Mouse (Mus musculus): ENCODE measurements around the gene Foxn3. TPM values are rescaled to one million over a fixed set of nuclear protein-coding genes. Genes with fewer than 3 reads are reported as not detected.

Foxn3 gene
- polyA plus RNA-seq, 1 experiment from 2014 or later, result 110 TPM

GRCm38 (mm10) chr12:99371500-99371899 is 191.9 kb downstream of the Foxn3 start:
- Histone ChIP-seq H3K36me3 (peaks cover 15% of the 10 kb centered on the region; the same call in 1 of the 2 replicates), H3K4me3 (no peak overlapping the region), H3K4me1 (peaks cover 34% of the 10 kb centered on the region), H3K27me3 (no peaks in the 10 kb centered on the region), H3K9me3 (no peaks in the 10 kb centered on the region), H3K4me2 (no peak overlapping the region), H3K27ac (no peak overlapping the region), H3K9ac (no peak overlapping the region)
- no peak for ATAC-seq (ENCODE audit: insufficient number of reproducible peaks, low FRiP score, low TSS enrichment, low read depth)
- WGBS, result 67% methylated on average over 5 of the region's 5 CpGs

- 85% methylated on average over 10 of the region's 10 CpGs for WGBS
- Histone ChIP-seq H3K27me3 (no peaks in the 10 kb centered on the region), H3K4me1 (peaks cover 27% of the 10 kb centered on the region), H3K9ac (no peak overlapping the region), H3K27ac (no peak overlapping the region), H3K36me3 (no peaks in the 10 kb centered on the region), H3K4me2 (no peak overlapping the region), H3K9me3 (no peaks in the 10 kb centered on the region), H3K4me3 (no peak overlapping the region)
- no peak for ATAC-seq (ENCODE audit: insufficient number of reproducible peaks, low FRiP score, low TSS enrichment, low read depth)
Measured at GRCm38 (mm10) chr12:99368251-99368650, 195.1 kb downstream of the Foxn3 start.

GRCm38 (mm10) chr12:99365999-99366398 is 197.4 kb downstream of the Foxn3 start:
- Histone ChIP-seq H3K36me3 (no peaks in the 10 kb centered on the region), H3K4me1 (peaks cover 48% of the 10 kb centered on the region), H3K27ac (no peak overlapping the region), H3K9ac (no peak overlapping the region), H3K4me3 (no peak overlapping the region), H3K9me3 (no peaks in the 10 kb centered on the region), H3K4me2 (no peak overlapping the region), H3K27me3 (no peaks in the 10 kb centered on the region)
- ATAC-seq (ENCODE audit: insufficient number of reproducible peaks, low FRiP score, low TSS enrichment, low read depth), result no peak
- 74% methylated on average over 9 of the region's 9 CpGs for WGBS

GRCm38 (mm10) chr12:99364201-99364600 is 199.2 kb downstream of the Foxn3 start:
- no peak overlapping the region for H3K9ac ChIP-seq
- 79% methylated on average over 6 of the region's 6 CpGs for WGBS
- no peaks in the 10 kb centered on the region for H3K36me3 ChIP-seq
- no peak overlapping the region for H3K27ac ChIP-seq
- no peaks in the 10 kb centered on the region for H3K27me3 ChIP-seq
- H3K4me3 ChIP-seq, result no peak overlapping the region
- no peak overlapping the region for H3K4me2 ChIP-seq
- no peaks in the 10 kb centered on the region for H3K9me3 ChIP-seq
- H3K4me1 ChIP-seq, result peaks cover 47% of the 10 kb centered on the region
- ATAC-seq (ENCODE audit: insufficient number of reproducible peaks, low FRiP score, low TSS enrichment, low read depth), result no peak

GRCm38 (mm10) chr12:99363024-99363423 is 200.4 kb downstream of the Foxn3 start:
- peak; percentile 49; the same call in 1 of the 2 replicates for ATAC-seq (ENCODE audit: insufficient number of reproducible peaks, low FRiP score, low TSS enrichment, low read depth)

DNA sequence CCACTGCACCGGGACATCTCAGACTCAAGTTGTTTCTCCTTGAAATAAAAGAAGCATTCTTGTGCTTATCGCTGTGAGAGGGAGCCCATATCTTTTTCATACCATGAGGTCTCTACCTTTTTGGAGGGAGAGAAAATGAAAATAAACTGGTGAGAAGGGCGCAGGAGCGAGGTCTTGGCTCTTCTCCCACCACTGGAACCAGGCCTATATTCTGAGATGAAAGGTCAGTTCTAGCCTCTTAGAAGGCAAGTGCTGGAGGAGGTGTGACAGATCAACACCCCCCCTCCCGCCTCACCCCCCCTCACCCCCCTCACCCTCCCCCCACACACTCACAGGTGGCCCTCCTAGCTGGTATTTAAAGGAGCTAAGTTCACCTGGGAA is 201.6 kb downstream of the Foxn3 start:
- 50% methylated on average over 5 of the region's 5 CpGs for WGBS
- H3K4me3 ChIP-seq, result no peak overlapping the region
- no peak overlapping the region for H3K4me2 ChIP-seq
- no peak overlapping the region for H3K9ac ChIP-seq
- ATAC-seq (ENCODE audit: insufficient number of reproducible peaks, low FRiP score, low TSS enrichment, low read depth), result no peak
- no peaks in the 10 kb centered on the region for H3K36me3 ChIP-seq
- no peaks in the 10 kb centered on the region for H3K27me3 ChIP-seq
- peaks cover 34% of the 10 kb centered on the region for H3K4me1 ChIP-seq
- no peak overlapping the region; the same call in 1 of the 2 replicates for H3K27ac ChIP-seq
- no peaks in the 10 kb centered on the region for H3K9me3 ChIP-seq

More at GRCm38 (mm10) chr12:99363024-99363423, 200.4 kb downstream of the Foxn3 start:
- Histone ChIP-seq H3K4me3 (no peak overlapping the region), H3K4me1 (peaks cover 40% of the 10 kb centered on the region), H3K9me3 (no peaks in the 10 kb centered on the region), H3K27ac (peak overlapping the region; percentile 18; the same call in 1 of the 2 replicates), H3K36me3 (no peaks in the 10 kb centered on the region), H3K9ac (no peak overlapping the region), H3K4me2 (no peak overlapping the region), H3K27me3 (no peaks in the 10 kb centered on the region)
- WGBS, result 67% methylated on average over 6 of the region's 6 CpGs

DNA sequence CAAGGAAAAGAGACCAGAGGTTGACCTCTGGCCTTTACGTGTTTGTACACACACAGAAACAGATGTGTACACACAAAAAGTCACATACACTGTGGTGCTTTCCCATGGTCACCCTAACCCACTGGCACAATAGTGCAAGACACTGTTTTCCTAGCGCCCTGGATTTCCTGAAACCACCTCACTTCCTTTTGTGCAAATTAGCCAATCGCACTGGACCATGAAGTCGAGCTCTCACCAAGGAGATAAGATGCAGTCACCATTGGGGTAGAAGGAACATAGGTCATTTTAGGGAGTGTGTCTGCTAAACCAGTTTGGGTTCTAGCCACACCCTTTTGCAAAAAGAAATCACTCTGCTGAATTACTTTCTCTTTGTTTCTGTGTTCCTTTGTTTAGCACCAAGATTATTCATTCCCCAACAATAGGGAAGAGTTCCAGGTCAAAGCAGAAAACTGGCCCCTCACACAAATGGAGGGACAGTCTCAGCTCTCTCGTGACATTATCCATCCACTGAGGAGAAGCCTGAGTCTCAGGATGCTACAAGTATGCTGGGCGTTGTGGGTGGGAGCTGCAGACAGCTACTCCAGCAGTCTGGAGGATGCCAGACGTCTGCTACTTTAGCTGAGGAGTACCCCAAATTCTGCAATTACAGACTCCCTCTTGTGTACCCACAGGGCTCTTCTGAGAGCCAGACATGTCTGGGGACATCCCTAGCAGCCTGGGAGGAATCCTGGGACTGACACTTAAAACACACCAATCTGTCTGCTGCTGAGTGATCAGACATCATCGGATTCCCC is 202.2 kb downstream of the Foxn3 start:
- 69% methylated on average over 8 of the region's 8 CpGs for WGBS
- Histone ChIP-seq H3K9me3 (no peaks in the 10 kb centered on the region), H3K36me3 (no peaks in the 10 kb centered on the region), H3K4me3 (no peak overlapping the region), H3K9ac (no peak overlapping the region), H3K27me3 (no peaks in the 10 kb centered on the region), H3K27ac (no peak overlapping the region; the same call in 1 of the 2 replicates), H3K4me1 (peaks cover 34% of the 10 kb centered on the region), H3K4me2 (no peak overlapping the region)
- no peak for ATAC-seq (ENCODE audit: insufficient number of reproducible peaks, low FRiP score, low TSS enrichment, low read depth)

GRCm38 (mm10) chr12:99358698-99359097 is 204.7 kb downstream of the Foxn3 start:
- Histone ChIP-seq H3K36me3 (no peaks in the 10 kb centered on the region), H3K27me3 (no peaks in the 10 kb centered on the region), H3K4me2 (no peak overlapping the region), H3K9ac (no peak overlapping the region), H3K4me3 (no peak overlapping the region), H3K9me3 (no peaks in the 10 kb centered on the region), H3K27ac (no peak overlapping the region), H3K4me1 (peaks cover 33% of the 10 kb centered on the region)
- ATAC-seq (ENCODE audit: insufficient number of reproducible peaks, low FRiP score, low TSS enrichment, low read depth), result no peak
- WGBS, result 65% methylated on average over 5 of the region's 5 CpGs

DNA sequence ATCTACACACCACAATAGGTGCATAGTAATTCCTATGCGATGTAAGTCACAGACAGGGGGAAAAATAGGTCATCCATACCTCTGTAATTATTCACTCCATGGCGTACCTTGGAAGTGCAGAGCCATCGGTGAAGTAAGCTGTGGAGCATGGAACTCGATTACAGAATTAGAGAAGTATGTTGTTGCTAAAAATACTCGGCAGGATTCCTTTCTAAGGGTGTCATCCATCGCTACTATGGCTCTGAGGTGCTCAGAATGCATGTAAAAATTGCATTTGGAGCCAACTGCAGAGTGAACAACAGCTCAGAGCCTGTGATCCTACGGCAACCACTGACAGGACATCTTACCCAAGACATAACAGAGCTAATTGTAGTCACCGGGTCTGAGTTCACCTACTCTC is 206.7 kb downstream of the Foxn3 start:
- Histone ChIP-seq H3K4me2 (no peak overlapping the region), H3K27me3 (no peaks in the 10 kb centered on the region), H3K4me3 (no peak overlapping the region), H3K9ac (no peak overlapping the region), H3K4me1 (peaks cover 32% of the 10 kb centered on the region), H3K27ac (no peak overlapping the region), H3K36me3 (no peaks in the 10 kb centered on the region), H3K9me3 (no peaks in the 10 kb centered on the region)
- 65% methylated on average over 8 of the region's 8 CpGs for WGBS
- no peak for ATAC-seq (ENCODE audit: insufficient number of reproducible peaks, low FRiP score, low TSS enrichment, low read depth)

- 80% methylated on average over 11 of the region's 11 CpGs for WGBS
- H3K36me3 ChIP-seq, result no peaks in the 10 kb centered on the region
- no peak overlapping the region for H3K4me3 ChIP-seq
- no peaks in the 10 kb centered on the region for H3K9me3 ChIP-seq
- H3K4me2 ChIP-seq, result no peak overlapping the region
- no peak overlapping the region for H3K9ac ChIP-seq
- no peak for ATAC-seq (ENCODE audit: insufficient number of reproducible peaks, low FRiP score, low TSS enrichment, low read depth)
- H3K4me1 ChIP-seq, result peaks cover 40% of the 10 kb centered on the region
- no peaks in the 10 kb centered on the region for H3K27me3 ChIP-seq
- H3K27ac ChIP-seq, result no peak overlapping the region
Measured at GRCm38 (mm10) chr12:99353692-99354091, 209.7 kb downstream of the Foxn3 start.

DNA sequence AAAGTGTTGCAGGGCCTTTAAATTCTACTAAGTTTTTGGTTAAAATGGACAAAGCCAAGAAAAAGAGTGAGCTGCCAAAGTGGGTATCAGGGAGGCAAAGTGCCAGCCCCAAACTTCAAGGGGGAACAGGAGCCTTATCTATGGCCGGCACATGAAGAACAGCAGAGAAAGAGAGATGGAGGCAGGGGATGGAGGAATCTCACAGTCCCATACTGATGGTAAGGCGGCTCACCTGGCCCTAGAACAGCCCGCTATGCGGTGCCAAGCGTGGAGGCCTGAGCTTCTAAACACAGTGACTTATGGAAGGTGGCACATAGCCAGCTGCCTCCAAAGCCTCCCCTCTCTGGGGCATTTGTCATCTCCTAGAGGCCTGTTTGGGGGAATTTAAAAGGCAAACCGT is 210.8 kb downstream of the Foxn3 start:
- WGBS, result 64% methylated on average over 6 of the region's 6 CpGs
- H3K4me3 ChIP-seq, result no peak overlapping the region
- H3K9me3 ChIP-seq, result no peaks in the 10 kb centered on the region
- H3K27me3 ChIP-seq, result no peaks in the 10 kb centered on the region
- ATAC-seq (ENCODE audit: insufficient number of reproducible peaks, low FRiP score, low TSS enrichment, low read depth), result no peak
- H3K27ac ChIP-seq, result peak overlapping the region; percentile 47
- H3K4me2 ChIP-seq, result 0 out of 2 replicates have a peak overlapping the region, but pooled peaks have one; percentile 10
- H3K4me1 ChIP-seq, result peaks cover 45% of the 10 kb centered on the region
- H3K36me3 ChIP-seq, result no peaks in the 10 kb centered on the region
- H3K9ac ChIP-seq, result no peak overlapping the region

GRCm38 (mm10) chr12:99352136-99352535 is 211.2 kb downstream of the Foxn3 start:
- H3K4me3 ChIP-seq, result no peak overlapping the region
- peak overlapping the region; percentile 10; the same call in 1 of the 2 replicates for H3K4me2 ChIP-seq
- H3K27ac ChIP-seq, result peak overlapping the region; percentile 47
- WGBS, result 35% methylated on average over 7 of the region's 7 CpGs
- peaks cover 46% of the 10 kb centered on the region for H3K4me1 ChIP-seq
- no peaks in the 10 kb centered on the region for H3K27me3 ChIP-seq
- no peaks in the 10 kb centered on the region for H3K36me3 ChIP-seq
- peak; percentile 75 for ATAC-seq (ENCODE audit: insufficient number of reproducible peaks, low FRiP score, low TSS enrichment, low read depth)
- H3K9ac ChIP-seq, result no peak overlapping the region
- no peaks in the 10 kb centered on the region for H3K9me3 ChIP-seq

All from limb, embryonic 15.5 days (tissue).